Mouse (Mus musculus) 3134 (cell line): ENCODE measurements around the gene Tax1bp1.

Experiments
- DNase-seq: peaks from one replicate; pipeline ENCODE4 v3.0.0-alpha.2; 2011; ENCODE audit warnings: low spot score; ENCODE audit not compliant: insufficient read length; ENCODE audit errors: extremely low read depth

Gene Tax1bp1

GRCm38 (mm10) chr6:52796035-52796598 lies 82.6 kb downstream of the Tax1bp1 start:
- DNase-seq = peak; percentile 16

GRCm38 (mm10) chr6:52796691-52797090 lies 83.2 kb downstream of the Tax1bp1 start:
- no peak for DNase-seq

- DNase-seq = no peak
Measured at GRCm38 (mm10) chr6:52797252-52797800, 83.8 kb downstream of the Tax1bp1 start.

GRCm38 (mm10) chr6:52802181-52802580 lies 88.7 kb downstream of the Tax1bp1 start:
- DNase-seq = no peak

- no peak for DNase-seq
Measured at GRCm38 (mm10) chr6:52805237-52805856, 91.8 kb downstream of the Tax1bp1 start.
